Mouse (Mus musculus): ENCODE data around the gene Abl2.

- TF ChIP-seq SRF (IDR thresholded peaks at IDR 0.05; ENCODE audit: control insufficient read depth, insufficient read length, low read depth) (no peak), USF1 (IDR thresholded peaks at IDR 0.05; ENCODE audit: low read depth) (no peak), MYOG (IDR thresholded peaks at IDR 0.05; ENCODE audit: control insufficient read depth in 1 of 3, insufficient read depth in 1 of 3, insufficient read length in 2 of 3, low read depth in 2 of 3) (no peak), POLR2A (IDR thresholded peaks at IDR 0.05; ENCODE audit: insufficient read length, low read depth) (no peak), POLR2AphosphoS2 (IDR thresholded peaks at IDR 0.05; ENCODE audit: insufficient read length, low read depth) (no peak), TCF12 (IDR thresholded peaks at IDR 0.05; ENCODE audit: insufficient read depth, poor library complexity, severe bottlenecking) (no peak), TCF3 (IDR thresholded peaks at IDR 0.05; ENCODE audit: insufficient read length, low read depth) (no peak), MAX (IDR thresholded peaks at IDR 0.05; ENCODE audit: low read depth) (no peak), E2F4 (IDR thresholded peaks at IDR 0.05; ENCODE audit: insufficient read depth) (no peak), MYOD1 (IDR thresholded peaks at IDR 0.05; ENCODE audit: control insufficient read depth in 1 of 3, insufficient read length in 2 of 3, low read depth in 2 of 3) (no peak)
Measured at GRCm38 (mm10) chr1:156677230-156677629, 118.6 kb downstream of the Abl2 start.
